Mouse (Mus musculus): Measurements from ENCODE around the gene Slc26a10. TPM values are rescaled to one million over a fixed set of nuclear protein-coding genes. Genes with fewer than 3 reads are reported as not detected.

The Slc26a10 gene
- polyA plus RNA-seq, 1 experiment from 2014 or later: 1.2 TPM

GRCm38 (mm10) chr10:127129431-127129830, 51.0 kb downstream of the Slc26a10 start:
- H3K4me3 ChIP-seq (ENCODE audit: inconsistent target): no peak overlapping the region
- H3K36me3 ChIP-seq (ENCODE audit: inconsistent target): no peaks in the 10 kb centered on the region
- peak overlapping the region; percentile 66 for H3K27ac ChIP-seq
- no peaks in the 10 kb centered on the region for H3K79me2 ChIP-seq (ENCODE audit: inconsistent target)
- 8% methylated on average over 2 of the region's 4 CpGs for WGBS (ENCODE audit: missing documents)

GRCm38 (mm10) chr10:127127711-127128279, 52.6 kb downstream of the Slc26a10 start:
- Histone ChIP-seq H3K79me2 (ENCODE audit: inconsistent target) (no peaks in the 10 kb centered on the region), H3K36me3 (ENCODE audit: inconsistent target) (no peaks in the 10 kb centered on the region), H3K4me3 (ENCODE audit: inconsistent target) (no peak overlapping the region), H3K27ac (peak overlapping the region; percentile 66)
- WGBS (ENCODE audit: missing documents): 76% methylated on average over 7 of the region's 7 CpGs

- 25% methylated on average over 4 of the region's 5 CpGs for WGBS (ENCODE audit: missing documents)
- Histone ChIP-seq H3K27ac (peak overlapping the region; percentile 66), H3K79me2 (ENCODE audit: inconsistent target) (no peaks in the 10 kb centered on the region), H3K36me3 (ENCODE audit: inconsistent target) (no peaks in the 10 kb centered on the region), H3K4me3 (ENCODE audit: inconsistent target) (no peak overlapping the region)
These were observed 53.9 kb downstream of the Slc26a10 start for GRCm38 (mm10) chr10:127126579-127126978.

GRCm38 (mm10) chr10:127125210-127126001, 55.0 kb downstream of the Slc26a10 start:
- H3K79me2 ChIP-seq (ENCODE audit: inconsistent target): peaks cover 5% of the 10 kb centered on the region
- no peaks in the 10 kb centered on the region for H3K36me3 ChIP-seq (ENCODE audit: inconsistent target)
- no peak overlapping the region for H3K27ac ChIP-seq
- WGBS (ENCODE audit: missing documents): 77% methylated on average over 9 of the region's 9 CpGs
- no peak overlapping the region for H3K4me3 ChIP-seq (ENCODE audit: inconsistent target)

GRCm38 (mm10) chr10:127123436-127123805, 57.0 kb downstream of the Slc26a10 start:
- Histone ChIP-seq H3K4me3 (ENCODE audit: inconsistent target) (no peak overlapping the region), H3K36me3 (ENCODE audit: inconsistent target) (peaks cover 11% of the 10 kb centered on the region), H3K27ac (no peak overlapping the region), H3K79me2 (ENCODE audit: inconsistent target) (peaks cover 14% of the 10 kb centered on the region)
- WGBS (ENCODE audit: missing documents): 32% methylated on average over 4 of the region's 4 CpGs

GRCm38 (mm10) chr10:127122784-127123435, 57.5 kb downstream of the Slc26a10 start:
- whole genome bisulfite sequencing (ENCODE audit: missing documents): 30% methylated on average over 13 of the region's 13 CpGs
- H3K27ac ChIP-seq: no peak overlapping the region
- H3K79me2 ChIP-seq (ENCODE audit: inconsistent target): peaks cover 14% of the 10 kb centered on the region
- H3K36me3 ChIP-seq (ENCODE audit: inconsistent target): peaks cover 16% of the 10 kb centered on the region
- H3K4me3 ChIP-seq (ENCODE audit: inconsistent target): no peak overlapping the region

- Histone ChIP-seq H3K4me3 (ENCODE audit: inconsistent target) (no peak overlapping the region), H3K27ac (no peak overlapping the region), H3K36me3 (ENCODE audit: inconsistent target) (peaks cover 24% of the 10 kb centered on the region), H3K79me2 (ENCODE audit: inconsistent target) (peaks cover 14% of the 10 kb centered on the region)
- WGBS (ENCODE audit: missing documents): 84% methylated on average over 3 of the region's 3 CpGs
These were observed 58.4 kb downstream of the Slc26a10 start for GRCm38 (mm10) chr10:127122018-127122417.

Other genes with a start within 250 kb of the Slc26a10 start
- gene Ctdsp2, start 201.9 kb downstream of the Slc26a10 start, polyA plus RNA-seq (2018): 21.1 to 77.3 TPM (median 33.3 TPM) in 3 replicates
- not detected in 3 replicates for gene Avil, start 179.9 kb downstream of the Slc26a10 start, polyA plus RNA-seq (2018)
- gene Tsfm, start 149.8 kb downstream of the Slc26a10 start, polyA plus RNA-seq (2018): 4.9 to 22.2 TPM (median 12.8 TPM) in 3 replicates
- gene Mettl1, start 139.2 kb downstream of the Slc26a10 start, polyA plus RNA-seq (2018): 3.0 to 14.9 TPM (median 4.6 TPM) in 3 replicates
- gene Eef1akmt3, start 139.1 kb downstream of the Slc26a10 start, polyA plus RNA-seq (2018): not detected in 3 replicates
- gene Cyp27b1, start 132.4 kb downstream of the Slc26a10 start, polyA plus RNA-seq (2018): not detected in 3 replicates
- 1.4 to 1.6 TPM (median 1.5 TPM) in 3 replicates for gene March9, start 120.5 kb downstream of the Slc26a10 start, polyA plus RNA-seq (2018)
- 131 to 178 TPM (median 145 TPM) in 3 replicates for gene Cdk4, start 117.1 kb downstream of the Slc26a10 start, polyA plus RNA-seq (2018)
- gene Tspan31, start 110.4 kb downstream of the Slc26a10 start, polyA plus RNA-seq (2018): 104 to 129 TPM (median 119 TPM) in 3 replicates
- gene Agap2, start 105.4 kb downstream of the Slc26a10 start, polyA plus RNA-seq (2018): 0.25 to 0.89 TPM (median 0.42 TPM) in 3 replicates
- 173 to 355 TPM (median 215 TPM) in 3 replicates for gene Os9, start 59.5 kb downstream of the Slc26a10 start, polyA plus RNA-seq (2018)
- 37.2 to 59.2 TPM (median 48.4 TPM) in 3 replicates for gene B4galnt1, start 15.4 kb downstream of the Slc26a10 start, polyA plus RNA-seq (2018)
- gene Arhgef25, start 9.4 kb upstream of the Slc26a10 start, polyA plus RNA-seq (2018): not detected in 3 replicates
- 10.9 to 46.7 TPM (median 15.1 TPM) in 3 replicates for gene Dtx3, start 15.1 kb upstream of the Slc26a10 start, polyA plus RNA-seq (2018)
- 33.0 to 42.7 TPM (median 40.2 TPM) in 3 replicates for gene Pip4k2c, start 30.9 kb upstream of the Slc26a10 start, polyA plus RNA-seq (2018)
- gene Kif5a, start 82.7 kb upstream of the Slc26a10 start, polyA plus RNA-seq (2018): 0.61 to 0.67 TPM (median 0.63 TPM) in 3 replicates
- gene Dctn2, start 85.7 kb upstream of the Slc26a10 start, polyA plus RNA-seq (2018): 110 to 121 TPM (median 112 TPM) in 3 replicates
- gene Mbd6, start 108.4 kb upstream of the Slc26a10 start, polyA plus RNA-seq (2018): 13.5 to 25.4 TPM (median 19.5 TPM) in 3 replicates
- gene Mars, start 131.1 kb upstream of the Slc26a10 start, polyA plus RNA-seq (2018): 19.9 to 28.8 TPM (median 20.2 TPM) in 3 replicates
- gene Arhgap9, start 141.3 kb upstream of the Slc26a10 start, polyA plus RNA-seq (2018): 48.5 to 115 TPM (median 70.4 TPM) in 3 replicates
- not detected in 3 replicates for gene Gli1, start 161.3 kb upstream of the Slc26a10 start, polyA plus RNA-seq (2018)
- gene Inhbe, start 173.8 kb upstream of the Slc26a10 start, polyA plus RNA-seq (2018): not detected in 3 replicates
- gene Inhbc, start 189.8 kb upstream of the Slc26a10 start, polyA plus RNA-seq (2018): not detected in 3 replicates
- gene R3hdm2, start 199.7 kb upstream of the Slc26a10 start, polyA plus RNA-seq (2018): 68.8 to 168 TPM (median 68.9 TPM) in 3 replicates

Measured in macrophage (primary cell).